Mouse (Mus musculus) stomach, embryonic 14.5 days (tissue): ENCODE data around the gene Akap5. TPM values are rescaled to one million over a fixed set of nuclear protein-coding genes. Genes with fewer than 3 reads are reported as not detected.

ENCODE experiments used
- ATAC-seq: fragments of 200-750 bp; cut with Nextera tagmentation; 2 replicates; pipeline ENCODE4 v1.8.0; 2017; ENCODE audit warnings: low read depth, moderate TSS enrichment; ENCODE audit not compliant: insufficient number of reproducible peaks, insufficient read depth, low FRiP score
- H3K27ac ChIP-seq: fragments of 300-500 bp; sonication (generic); 2 replicates; pipeline ENCODE4 v1.5.1; 2014; ENCODE audit warnings: mild to moderate bottlenecking, low read length, moderate library complexity, mixed read lengths
- H3K27me3 ChIP-seq: fragments of 300-500 bp; sonication (generic); 2 replicates; pipeline ENCODE4 v1.6.1; 2014; ENCODE audit warnings: low read length, control low read depth, mixed read lengths; ENCODE audit not compliant: control insufficient read depth, insufficient read depth
- H3K36me3 ChIP-seq: fragments of 300-500 bp; sonication (generic); 2 replicates; pipeline ENCODE4 v1.6.1; 2014; ENCODE audit warnings: mild to moderate bottlenecking, control low read depth, low read length, moderate library complexity, mixed read lengths; ENCODE audit not compliant: control insufficient read depth, insufficient read depth
- H3K4me1 ChIP-seq: fragments of 300-500 bp; sonication (generic); 2 replicates; pipeline ENCODE4 v1.6.1; 2014; ENCODE audit warnings: low read length, control low read depth, mixed read lengths; ENCODE audit not compliant: control insufficient read depth, insufficient read depth
- H3K4me2 ChIP-seq: fragments of 300-500 bp; sonication (generic); replicated peaks from 2 replicates; pipeline ENCODE4 v1.6.1; 2014; ENCODE audit warnings: low read depth, low read length, control low read depth
- H3K4me3 ChIP-seq: fragments of 300-500 bp; sonication (generic); 2 replicates; pipeline ENCODE4 v1.5.1; 2014; ENCODE audit warnings: low read depth, low read length, control low read depth
- H3K9ac ChIP-seq: fragments of 300-500 bp; sonication (generic); replicated peaks from 2 replicates; pipeline ENCODE4 v1.6.1; 2014; ENCODE audit warnings: low read depth, mild to moderate bottlenecking, control low read depth, low read length, moderate library complexity, mixed read lengths
- H3K9me3 ChIP-seq: fragments of 300-500 bp; sonication (generic); 2 replicates; pipeline ENCODE4 v1.6.1; 2016; ENCODE audit warnings: low read depth, low read length, control low read depth; ENCODE audit not compliant: control insufficient read depth
- WGBS: fragments of 180-500 bp; shearing (Covaris S2); extraction: QIAGEN DNeasy Blood & Tissue Kit; methylation state at CpG from one replicate; pipeline ENCODE4 v1.1.7; 2014; 5-methylcytosine and 5-hydroxymethylcytosine counted together
- polyA plus RNA-seq: library from polyadenylated mRNA; unstranded; fragments of >200 nt; fragmentation: Nextera tagmentation; extraction: Ambion mirVana; gene quantifications from 2 replicates; pipeline ENCODE4 v1.2.1, GENCODE M21; 2014

Gene Akap5
- polyA plus RNA-seq, 1 experiment from 2014 or later = 7.5 TPM

DNA sequence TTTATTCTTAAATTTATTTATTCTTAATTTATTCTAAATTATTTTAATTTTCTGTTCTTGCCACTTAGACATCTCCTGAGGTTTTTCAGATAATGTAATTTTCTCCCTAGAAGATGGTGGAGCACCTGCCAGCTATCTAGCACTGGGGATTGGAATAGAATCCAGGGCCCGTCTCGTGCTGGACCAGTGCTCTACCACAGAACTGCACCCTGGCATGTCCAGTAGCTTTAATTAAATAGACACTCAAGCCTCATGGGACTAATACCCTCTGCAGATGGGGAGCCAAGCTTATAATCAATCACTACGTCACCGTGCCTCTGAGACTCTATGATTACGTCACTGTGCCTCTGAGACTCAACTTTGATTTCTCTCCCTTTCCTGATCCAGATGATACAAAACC lies 36.2 kb upstream of the Akap5 start:
- no peaks in the 10 kb centered on the region for H3K27me3 ChIP-seq
- ATAC-seq = no peak
- H3K4me3 ChIP-seq = no peak overlapping the region
- H3K4me1 ChIP-seq = no peaks in the 10 kb centered on the region
- no peak overlapping the region for H3K4me2 ChIP-seq
- H3K9me3 ChIP-seq = no peaks in the 10 kb centered on the region
- WGBS = 83% methylated on average over 5 of the region's 5 CpGs
- no peak overlapping the region for H3K27ac ChIP-seq
- no peak overlapping the region for H3K9ac ChIP-seq
- H3K36me3 ChIP-seq = peaks cover 45% of the 10 kb centered on the region

DNA sequence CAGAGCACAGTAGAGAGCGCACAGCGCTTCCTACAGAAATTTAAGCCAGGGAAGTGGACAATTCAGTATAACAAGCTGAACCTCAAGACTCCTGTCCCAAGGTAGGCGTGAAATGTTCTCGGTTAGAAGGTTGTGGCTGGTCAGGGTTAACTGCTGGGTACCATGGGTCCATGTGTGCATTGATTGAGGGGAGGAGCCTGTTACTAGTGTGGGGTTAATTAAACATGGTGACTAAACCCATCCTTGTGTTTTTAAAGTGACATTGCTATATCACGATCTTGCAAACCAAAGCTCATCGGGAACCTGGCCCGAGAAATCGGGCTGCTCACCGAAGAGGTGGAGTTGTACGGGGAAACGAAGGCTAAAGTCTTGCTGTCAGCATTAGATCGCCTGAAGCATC lies 35.3 kb upstream of the Akap5 start:
- Histone ChIP-seq H3K9me3 (no peaks in the 10 kb centered on the region), H3K9ac (no peak overlapping the region), H3K4me1 (no peaks in the 10 kb centered on the region), H3K36me3 (peaks cover 40% of the 10 kb centered on the region), H3K27me3 (no peaks in the 10 kb centered on the region), H3K4me3 (no peak overlapping the region), H3K4me2 (no peak overlapping the region), H3K27ac (no peak overlapping the region)
- ATAC-seq = no peak
- WGBS = 93% methylated on average over 12 of the region's 12 CpGs

DNA sequence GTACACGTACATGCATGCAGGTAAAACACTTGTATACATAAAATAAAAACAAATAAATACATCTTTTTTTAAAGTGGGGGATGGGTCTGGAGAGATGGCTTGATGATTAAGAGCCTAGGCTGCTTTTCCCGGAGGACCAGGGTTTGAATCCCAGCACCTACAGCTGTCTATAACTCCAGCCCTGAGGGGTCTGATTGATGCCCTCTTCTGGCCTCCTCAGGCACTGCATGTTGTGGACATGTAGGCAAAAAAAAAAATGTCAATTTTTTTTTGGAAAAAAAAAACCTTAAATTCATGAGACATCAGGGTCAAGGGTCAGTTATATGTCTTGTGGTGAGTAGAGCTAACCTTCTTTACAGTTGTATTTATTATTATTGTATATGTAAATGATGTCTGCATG lies 34.4 kb upstream of the Akap5 start:
- peaks cover 41% of the 10 kb centered on the region for H3K36me3 ChIP-seq
- no peaks in the 10 kb centered on the region for H3K9me3 ChIP-seq
- WGBS = 91% methylated on average over 2 of the region's 2 CpGs
- no peak overlapping the region for H3K4me2 ChIP-seq
- no peak overlapping the region for H3K9ac ChIP-seq
- no peaks in the 10 kb centered on the region for H3K27me3 ChIP-seq
- no peak overlapping the region for H3K27ac ChIP-seq
- no peak overlapping the region for H3K4me3 ChIP-seq
- no peak for ATAC-seq
- no peaks in the 10 kb centered on the region for H3K4me1 ChIP-seq

DNA sequence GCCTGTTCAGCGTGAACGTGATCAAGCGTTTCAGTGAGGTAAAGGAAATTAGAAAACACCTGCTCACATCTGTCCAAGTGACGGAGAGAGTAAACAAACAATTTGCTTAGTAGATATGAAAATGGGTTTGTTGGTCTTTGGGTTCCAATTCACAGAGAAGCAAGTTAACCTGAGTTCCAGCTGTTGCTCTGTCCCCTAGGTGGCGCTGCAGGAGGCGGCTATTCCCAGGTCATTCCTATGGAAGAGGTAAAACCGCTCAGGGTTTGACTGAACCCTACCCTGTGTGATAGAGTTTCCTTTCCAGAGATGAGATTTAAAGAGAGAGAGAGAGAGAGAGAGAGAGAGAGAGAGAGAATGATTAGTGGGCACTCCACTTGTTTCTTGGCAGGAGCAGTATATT lies 31.5 kb upstream of the Akap5 start:
- H3K27me3 ChIP-seq = no peaks in the 10 kb centered on the region
- H3K4me3 ChIP-seq = no peak overlapping the region
- WGBS = 44% methylated on average over 7 of the region's 7 CpGs
- no peaks in the 10 kb centered on the region for H3K9me3 ChIP-seq
- H3K4me1 ChIP-seq = no peaks in the 10 kb centered on the region
- H3K27ac ChIP-seq = no peak overlapping the region
- ATAC-seq = no peak
- peaks cover 52% of the 10 kb centered on the region for H3K36me3 ChIP-seq
- no peak overlapping the region for H3K9ac ChIP-seq
- no peak overlapping the region for H3K4me2 ChIP-seq

DNA sequence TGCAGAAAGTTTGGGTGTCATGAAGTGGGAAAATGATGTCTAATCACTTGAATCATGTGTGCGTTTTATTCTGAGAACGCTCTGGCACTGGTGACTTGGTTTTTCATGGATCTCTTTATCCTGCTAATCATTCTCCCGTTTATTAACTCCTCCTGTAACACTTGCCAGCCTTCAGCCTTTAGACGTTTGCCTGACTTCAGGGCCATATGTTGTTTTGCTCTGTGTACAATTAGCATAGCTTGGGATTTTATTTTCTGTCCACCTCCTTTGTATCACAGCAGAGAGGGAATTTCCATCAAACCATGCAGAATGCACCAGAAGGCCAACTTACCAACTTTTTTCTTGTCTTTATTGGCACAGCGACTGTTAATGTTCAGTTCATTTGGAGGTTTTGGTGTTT lies 26.9 kb upstream of the Akap5 start:
- H3K36me3 ChIP-seq = peaks cover 50% of the 10 kb centered on the region
- no peak for ATAC-seq
- no peaks in the 10 kb centered on the region for H3K27me3 ChIP-seq
- H3K4me1 ChIP-seq = no peaks in the 10 kb centered on the region
- no peak overlapping the region for H3K4me2 ChIP-seq
- WGBS = 90% methylated on average over 5 of the region's 5 CpGs
- H3K4me3 ChIP-seq = no peak overlapping the region
- no peak overlapping the region for H3K27ac ChIP-seq
- no peaks in the 10 kb centered on the region for H3K9me3 ChIP-seq
- H3K9ac ChIP-seq = no peak overlapping the region

DNA sequence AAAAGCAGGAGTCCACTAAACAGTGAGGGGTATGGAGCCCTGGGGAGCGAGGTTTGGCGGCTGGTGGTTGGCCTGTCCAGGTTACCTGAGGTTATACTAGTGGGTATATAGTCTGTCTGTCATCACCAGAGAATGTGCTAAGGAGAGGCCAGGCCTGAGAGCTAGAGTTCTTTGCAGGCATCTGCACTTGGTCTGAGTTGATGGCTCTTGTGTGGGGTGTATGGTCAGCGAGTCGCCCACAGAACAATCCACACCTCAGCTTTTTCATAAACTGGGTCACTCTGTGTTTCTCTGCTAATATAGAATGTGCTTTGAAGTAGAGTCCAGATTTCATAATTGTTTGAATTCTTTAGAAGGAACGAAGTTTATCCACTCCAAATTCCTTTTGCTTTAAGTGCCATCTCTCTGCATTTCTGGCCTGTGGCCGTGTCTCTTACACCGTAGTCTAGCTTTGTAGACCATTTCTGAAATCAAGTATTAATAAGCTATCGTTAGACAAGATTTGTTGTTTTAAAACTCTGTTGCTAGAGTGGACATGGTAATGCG lies 25.3 kb upstream of the Akap5 start:
- H3K4me2 ChIP-seq = no peak overlapping the region
- no peak overlapping the region for H3K27ac ChIP-seq
- H3K9me3 ChIP-seq = no peaks in the 10 kb centered on the region
- no peaks in the 10 kb centered on the region for H3K27me3 ChIP-seq
- H3K36me3 ChIP-seq = peaks cover 47% of the 10 kb centered on the region
- H3K4me1 ChIP-seq = no peaks in the 10 kb centered on the region
- no peak for ATAC-seq
- H3K9ac ChIP-seq = no peak overlapping the region
- WGBS = 88% methylated on average over 9 of the region's 9 CpGs
- no peak overlapping the region for H3K4me3 ChIP-seq

DNA sequence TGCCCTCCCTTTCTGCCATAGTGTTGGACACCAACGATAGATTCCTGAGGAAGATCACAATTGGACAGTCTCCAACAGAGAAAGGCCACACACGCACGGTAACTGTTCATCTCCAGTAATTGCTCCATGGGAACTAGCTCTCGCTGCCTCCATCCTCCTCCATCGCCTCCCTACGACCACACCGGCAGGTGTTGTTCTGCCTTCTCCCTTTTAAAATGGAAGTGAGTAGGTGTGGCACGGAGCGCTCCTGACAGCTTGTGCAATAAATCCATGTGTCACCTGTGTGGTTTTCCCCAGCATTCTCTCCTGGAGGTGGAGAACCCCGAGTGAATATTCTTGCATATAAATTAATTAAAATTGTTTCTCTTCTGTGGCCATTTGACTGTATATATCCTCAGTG lies 24.3 kb upstream of the Akap5 start:
- H3K4me3 ChIP-seq = no peak overlapping the region
- H3K9me3 ChIP-seq = no peaks in the 10 kb centered on the region
- no peak overlapping the region for H3K4me2 ChIP-seq
- H3K4me1 ChIP-seq = no peaks in the 10 kb centered on the region
- WGBS = 91% methylated on average over 10 of the region's 10 CpGs
- no peak overlapping the region for H3K9ac ChIP-seq
- no peak for ATAC-seq
- H3K27me3 ChIP-seq = no peaks in the 10 kb centered on the region
- H3K36me3 ChIP-seq = peaks cover 45% of the 10 kb centered on the region
- H3K27ac ChIP-seq = no peak overlapping the region

DNA sequence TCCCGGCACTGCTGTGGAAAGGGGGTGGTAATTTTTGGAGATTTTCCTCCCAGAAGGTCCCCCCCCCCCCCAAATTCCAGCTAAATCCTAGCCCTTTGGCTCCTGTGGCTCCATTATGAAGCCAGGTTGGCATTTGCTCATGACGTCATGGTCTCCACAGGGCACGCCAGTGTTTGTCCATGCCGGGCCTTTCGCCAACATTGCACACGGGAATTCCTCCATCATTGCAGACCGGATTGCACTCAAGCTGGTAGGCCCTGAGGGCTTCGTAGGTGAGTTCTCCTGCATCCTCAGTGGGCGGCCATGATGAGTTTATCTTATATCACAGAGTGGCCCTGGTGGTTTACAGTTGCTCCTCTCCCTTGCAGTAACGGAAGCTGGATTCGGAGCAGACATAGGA lies 21.2 kb upstream of the Akap5 start:
- Histone ChIP-seq H3K27me3 (no peaks in the 10 kb centered on the region), H3K4me1 (0 out of 2 replicates have a peak, but pooled peaks cover 2% of the 10 kb centered on the region), H3K36me3 (peaks cover 33% of the 10 kb centered on the region), H3K27ac (no peak overlapping the region), H3K4me2 (no peak overlapping the region), H3K9me3 (no peaks in the 10 kb centered on the region), H3K9ac (no peak overlapping the region), H3K4me3 (no peak overlapping the region)
- 87% methylated on average over 11 of the region's 11 CpGs for WGBS
- ATAC-seq = no peak

DNA sequence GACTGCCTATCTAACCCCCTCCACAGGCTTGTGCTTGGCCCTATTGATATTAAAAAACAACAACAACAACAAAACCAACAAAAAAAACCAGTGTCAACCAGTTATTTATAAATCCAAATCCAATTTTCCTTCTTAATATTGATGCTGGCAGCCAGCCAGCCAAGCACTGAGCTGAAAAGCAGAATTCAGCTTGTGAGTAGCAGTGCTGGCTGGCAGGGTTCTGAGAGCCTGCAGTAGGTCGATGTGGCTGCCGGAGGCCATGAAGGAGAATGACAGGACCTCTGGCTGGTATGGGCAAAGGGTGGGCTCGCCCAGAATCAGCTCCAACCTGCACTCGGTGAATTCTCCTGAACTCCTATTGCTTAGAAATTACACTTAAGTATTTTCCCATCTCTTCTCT lies 20.5 kb upstream of the Akap5 start:
- no peak overlapping the region for H3K4me3 ChIP-seq
- no peaks in the 10 kb centered on the region for H3K9me3 ChIP-seq
- H3K4me2 ChIP-seq = no peak overlapping the region
- H3K4me1 ChIP-seq = 0 out of 2 replicates have a peak, but pooled peaks cover 3% of the 10 kb centered on the region
- no peaks in the 10 kb centered on the region for H3K27me3 ChIP-seq
- ATAC-seq = no peak
- peaks cover 26% of the 10 kb centered on the region for H3K36me3 ChIP-seq
- 72% methylated on average over 4 of the region's 4 CpGs for WGBS
- no peak overlapping the region for H3K9ac ChIP-seq
- H3K27ac ChIP-seq = no peak overlapping the region
